Mouse (Mus musculus) brain, embryonic 14.5 days (tissue): ENCODE data around the gene Ncam1.

Experiments
- CTCF ChIP-seq: fragments of 200-500 bp; IDR thresholded peaks from 2 replicates; pipeline ENCODE4 v1.5.1; 2012; ENCODE audit warnings: inconsistent platforms, mild to moderate bottlenecking, moderate library complexity, borderline replicate concordance; ENCODE audit not compliant: insufficient read depth, insufficient read length; ENCODE audit errors: extremely low read depth
- POLR2A ChIP-seq: fragments of 200-500 bp; IDR thresholded peaks from 2 replicates; pipeline ENCODE4 v1.6.1; 2012; ENCODE audit warnings: mild to moderate bottlenecking, inconsistent platforms, borderline replicate concordance; ENCODE audit not compliant: poor library complexity, insufficient read depth, insufficient read length, severe bottlenecking; ENCODE audit errors: extremely low read depth

- TF ChIP-seq CTCF = no peak
- no peak for TF ChIP-seq POLR2A
These were observed 137.2 kb downstream of the Ncam1 start for GRCm38 (mm10) chr9:49661480-49661879.
